Mouse (Mus musculus): ENCODE measurements around the gene Olfm1.

The Olfm1 gene

DNA sequence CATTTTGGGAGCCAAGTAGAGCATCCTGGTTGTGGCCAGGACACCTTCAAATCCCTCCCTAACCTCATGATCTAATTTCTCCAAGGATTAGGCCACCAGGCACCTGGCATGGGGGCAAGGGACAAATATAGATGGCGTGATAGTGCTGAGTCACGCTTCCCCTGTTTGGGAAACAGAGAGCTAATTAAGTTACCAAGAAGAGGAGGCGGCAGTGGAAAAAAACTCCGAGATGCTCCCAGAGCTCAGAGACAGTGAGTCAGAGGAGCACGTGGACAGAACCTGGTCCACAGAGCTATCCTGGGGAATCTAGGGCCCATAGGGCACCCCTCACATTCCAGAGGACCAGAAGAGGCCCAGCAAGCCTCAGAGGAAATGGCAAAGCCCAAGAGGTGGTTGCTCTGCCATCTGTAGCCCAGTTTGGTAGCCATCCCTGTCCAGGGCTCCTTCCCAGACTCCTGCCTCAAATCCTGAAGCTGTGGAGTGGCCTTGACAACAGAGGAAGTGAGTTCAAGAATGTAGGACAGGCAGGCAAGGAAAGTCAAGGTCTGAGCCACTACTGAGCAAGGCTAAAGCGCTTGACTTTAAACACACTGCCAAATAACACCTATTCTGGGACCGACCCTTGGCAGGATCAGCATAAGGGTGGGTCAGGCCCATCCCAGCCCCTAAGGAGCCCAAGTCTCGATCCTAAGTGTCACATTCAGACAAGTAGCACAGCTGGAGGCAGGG, 52.0 kb downstream of the Olfm1 start:
- no peaks in the 10 kb centered on the region for H3K36me3 ChIP-seq (ENCODE audit: insufficient read depth, low read length)
- peaks cover 26% of the 10 kb centered on the region for H3K27me3 ChIP-seq (ENCODE audit: insufficient read depth, low read length)
- peaks cover 31% of the 10 kb centered on the region for H3K4me1 ChIP-seq (replicated peaks; ENCODE audit: low read depth, low read length)
- no peak overlapping the region for H3K4me3 ChIP-seq (replicated peaks; ENCODE audit: low read length)
- TF ChIP-seq NANOG (IDR thresholded peaks at IDR 0.05; ENCODE audit: borderline replicate concordance, low read length), result no peak
- no peak for TF ChIP-seq CTCF (conservative IDR thresholded peaks at IDR 0.05; ENCODE audit: low read length)
- TF ChIP-seq POU5F1 (IDR thresholded peaks at IDR 0.05; ENCODE audit: borderline replicate concordance, low read length), result no peak
- H3K9me3 ChIP-seq (ENCODE audit: low read length), result 0 out of 2 replicates have a peak, but pooled peaks cover 4% of the 10 kb centered on the region

- H3K9me3 ChIP-seq (ENCODE audit: low read length), result 0 out of 2 replicates have a peak, but pooled peaks cover 5% of the 10 kb centered on the region
- TF ChIP-seq NANOG (IDR thresholded peaks at IDR 0.05; ENCODE audit: borderline replicate concordance, low read length) (no peak), CTCF (conservative IDR thresholded peaks at IDR 0.05; ENCODE audit: low read length) (no peak), POU5F1 (IDR thresholded peaks at IDR 0.05; ENCODE audit: borderline replicate concordance, low read length) (no peak)
These were observed 53.4 kb downstream of the Olfm1 start for GRCm38 (mm10) chr2:28246110-28246653.

GRCm38 (mm10) chr2:28247098-28247497, 54.3 kb downstream of the Olfm1 start:
- H3K36me3 ChIP-seq (ENCODE audit: insufficient read depth, low read length), result no peaks in the 10 kb centered on the region
- H3K4me1 ChIP-seq (replicated peaks; ENCODE audit: low read depth, low read length), result peaks cover 29% of the 10 kb centered on the region
- no peak overlapping the region for H3K4me3 ChIP-seq (replicated peaks; ENCODE audit: low read length)
- TF ChIP-seq POU5F1 (IDR thresholded peaks at IDR 0.05; ENCODE audit: borderline replicate concordance, low read length), result no peak
- TF ChIP-seq NANOG (IDR thresholded peaks at IDR 0.05; ENCODE audit: borderline replicate concordance, low read length), result no peak
- TF ChIP-seq CTCF (conservative IDR thresholded peaks at IDR 0.05; ENCODE audit: low read length), result no peak
- H3K9me3 ChIP-seq (ENCODE audit: low read length), result 0 out of 2 replicates have a peak, but pooled peaks cover 5% of the 10 kb centered on the region
- H3K27me3 ChIP-seq (ENCODE audit: insufficient read depth, low read length), result peaks cover 25% of the 10 kb centered on the region

More at GRCm38 (mm10) chr2:28246110-28246653, 53.4 kb downstream of the Olfm1 start:
- peaks cover 25% of the 10 kb centered on the region for H3K27me3 ChIP-seq (ENCODE audit: insufficient read depth, low read length)
- H3K36me3 ChIP-seq (ENCODE audit: insufficient read depth, low read length), result no peaks in the 10 kb centered on the region
- H3K4me1 ChIP-seq (replicated peaks; ENCODE audit: low read depth, low read length), result peaks cover 31% of the 10 kb centered on the region
- no peak overlapping the region for H3K4me3 ChIP-seq (replicated peaks; ENCODE audit: low read length)

- Histone ChIP-seq H3K4me1 (replicated peaks; ENCODE audit: low read depth, low read length) (peaks cover 7% of the 10 kb centered on the region; the same call in 1 of the 2 replicates), H3K4me3 (replicated peaks; ENCODE audit: low read length) (no peak overlapping the region), H3K36me3 (ENCODE audit: insufficient read depth, low read length) (no peaks in the 10 kb centered on the region), H3K9me3 (ENCODE audit: low read length) (0 out of 2 replicates have a peak, but pooled peaks cover 5% of the 10 kb centered on the region), H3K27me3 (ENCODE audit: insufficient read depth, low read length) (peaks cover 29% of the 10 kb centered on the region)
- TF ChIP-seq NANOG (IDR thresholded peaks at IDR 0.05; ENCODE audit: borderline replicate concordance, low read length), result no peak
- TF ChIP-seq CTCF (conservative IDR thresholded peaks at IDR 0.05; ENCODE audit: low read length), result no peak
- TF ChIP-seq POU5F1 (IDR thresholded peaks at IDR 0.05; ENCODE audit: borderline replicate concordance, low read length), result no peak
These were observed 59.8 kb downstream of the Olfm1 start for GRCm38 (mm10) chr2:28252554-28252953.

- Histone ChIP-seq H3K4me3 (replicated peaks; ENCODE audit: low read length) (no peak overlapping the region), H3K27me3 (ENCODE audit: insufficient read depth, low read length) (peaks cover 23% of the 10 kb centered on the region), H3K4me1 (replicated peaks; ENCODE audit: low read depth, low read length) (peaks cover 7% of the 10 kb centered on the region; the same call in 1 of the 2 replicates), H3K9me3 (ENCODE audit: low read length) (no peaks in the 10 kb centered on the region), H3K36me3 (ENCODE audit: insufficient read depth, low read length) (no peaks in the 10 kb centered on the region)
- TF ChIP-seq CTCF (conservative IDR thresholded peaks at IDR 0.05; ENCODE audit: low read length) (no peak), NANOG (IDR thresholded peaks at IDR 0.05; ENCODE audit: borderline replicate concordance, low read length) (no peak), POU5F1 (IDR thresholded peaks at IDR 0.05; ENCODE audit: borderline replicate concordance, low read length) (no peak)
These were observed 63.2 kb downstream of the Olfm1 start for GRCm38 (mm10) chr2:28256029-28256428.

GRCm38 (mm10) chr2:28261438-28261837, 68.6 kb downstream of the Olfm1 start:
- Histone ChIP-seq H3K27me3 (ENCODE audit: insufficient read depth, low read length) (peaks cover 10% of the 10 kb centered on the region; the same call in 1 of the 2 replicates), H3K9me3 (ENCODE audit: low read length) (no peaks in the 10 kb centered on the region), H3K4me3 (replicated peaks; ENCODE audit: low read length) (no peak overlapping the region), H3K4me1 (replicated peaks; ENCODE audit: low read depth, low read length) (no peaks in the 10 kb centered on the region), H3K36me3 (ENCODE audit: insufficient read depth, low read length) (no peaks in the 10 kb centered on the region)
- no peak for TF ChIP-seq NANOG (IDR thresholded peaks at IDR 0.05; ENCODE audit: borderline replicate concordance, low read length)
- no peak for TF ChIP-seq POU5F1 (IDR thresholded peaks at IDR 0.05; ENCODE audit: borderline replicate concordance, low read length)

DNA sequence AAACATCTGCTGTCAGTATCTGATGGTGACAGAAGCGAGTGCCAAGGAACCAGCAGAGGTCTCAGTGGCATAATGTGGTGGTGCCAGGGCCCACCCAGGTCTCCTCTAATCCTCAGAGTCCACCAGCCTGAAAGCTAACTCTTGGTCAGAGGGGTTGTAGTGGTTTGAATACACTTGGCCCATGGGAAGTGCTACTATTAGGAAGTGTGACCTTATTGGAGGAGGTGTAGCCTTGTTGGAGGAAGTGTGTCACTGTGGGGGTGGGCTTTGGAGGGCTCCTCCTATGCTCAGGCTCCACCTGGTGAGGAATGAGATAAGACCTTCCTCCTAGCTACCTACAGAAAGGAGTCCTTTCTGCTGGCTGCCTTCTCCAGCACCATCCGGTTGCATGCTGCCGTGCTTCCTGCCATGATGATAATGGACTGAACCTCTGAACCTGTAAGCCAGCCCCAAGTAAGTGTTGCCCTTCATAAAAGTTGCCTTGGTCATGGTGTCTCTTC, 75.0 kb downstream of the Olfm1 start:
- Histone ChIP-seq H3K9me3 (ENCODE audit: low read length) (no peaks in the 10 kb centered on the region), H3K4me3 (replicated peaks; ENCODE audit: low read length) (no peak overlapping the region), H3K4me1 (replicated peaks; ENCODE audit: low read depth, low read length) (no peaks in the 10 kb centered on the region), H3K36me3 (ENCODE audit: insufficient read depth, low read length) (no peaks in the 10 kb centered on the region), H3K27me3 (ENCODE audit: insufficient read depth, low read length) (peaks cover 5% of the 10 kb centered on the region; the same call in 1 of the 2 replicates)
- TF ChIP-seq NANOG (IDR thresholded peaks at IDR 0.05; ENCODE audit: borderline replicate concordance, low read length) (no peak), CTCF (conservative IDR thresholded peaks at IDR 0.05; ENCODE audit: low read length) (no peak), POU5F1 (IDR thresholded peaks at IDR 0.05; ENCODE audit: borderline replicate concordance, low read length) (no peak)

GRCm38 (mm10) chr2:28270561-28270960, 77.8 kb downstream of the Olfm1 start:
- Histone ChIP-seq H3K9me3 (ENCODE audit: low read length) (no peaks in the 10 kb centered on the region), H3K36me3 (ENCODE audit: insufficient read depth, low read length) (no peaks in the 10 kb centered on the region), H3K4me3 (replicated peaks; ENCODE audit: low read length) (no peak overlapping the region), H3K4me1 (replicated peaks; ENCODE audit: low read depth, low read length) (no peaks in the 10 kb centered on the region), H3K27me3 (ENCODE audit: insufficient read depth, low read length) (peaks cover 5% of the 10 kb centered on the region; the same call in 1 of the 2 replicates)
- TF ChIP-seq NANOG (IDR thresholded peaks at IDR 0.05; ENCODE audit: borderline replicate concordance, low read length) (no peak), POU5F1 (IDR thresholded peaks at IDR 0.05; ENCODE audit: borderline replicate concordance, low read length) (no peak), CTCF (conservative IDR thresholded peaks at IDR 0.05; ENCODE audit: low read length) (no peak)

All from E14TG2a.4 (cell line).